Mouse (Mus musculus) ES-Bruce4 (cell line): ENCODE results near the gene Nudt14.
A peak's percentile ranks its signal among the peaks of the same experiment; 100 is the strongest.

ENCODE experiments used
- CTCF ChIP-seq: IDR thresholded peaks from one replicate; pipeline ENCODE4 v1.8.1; 2011; ENCODE audit warnings: low read depth, low read length
- POLR2A ChIP-seq: IDR thresholded peaks from one replicate; pipeline ENCODE4 v1.8.1; 2011; ENCODE audit warnings: low read length; ENCODE audit not compliant: insufficient read depth

- peak; percentile 61 for TF ChIP-seq CTCF
- no peak for TF ChIP-seq POLR2A
These were observed 12.2 kb downstream of the Nudt14 start, which contains the start of gene Jag2 for GRCm38 (mm10) chr12:112929562-112930352.
